Mouse (Mus musculus) A20 (cell line): ENCODE measurements around the gene Olfr1012.
"Not testable (repeated sequence)": the region's sequence is repeated elsewhere in the genome, so short reads cannot be mapped to it uniquely, and the experiment has no call there.

Experiments
- DNase-seq: peaks from one replicate; pipeline ENCODE4 v3.0.0-alpha.2; 2011; ENCODE audit warnings: low read depth, low spot score

Gene Olfr1012

GRCm38 (mm10) chr2:85762666-85763065 lies at the start of gene Olfr1012:
Gene Olfr1012 (minus strand): TSS chr2:85762766.
- DNase-seq, result no peak

GRCm38 (mm10) chr2:85804501-85804900 lies 41.9 kb upstream of the Olfr1012 start:
- no peak for DNase-seq

GRCm38 (mm10) chr2:85802444-85802843 lies 39.9 kb upstream of the Olfr1012 start, which contains the start of gene Olfr1016:
Gene Olfr1016 (minus strand): TSS chr2:85802544.
- no peak for DNase-seq

GRCm38 (mm10) chr2:85792331-85792730 lies 29.8 kb upstream of the Olfr1012 start:
- no peak for DNase-seq

- DNase-seq, result no peak
Measured at GRCm38 (mm10) chr2:85781717-85782116, 19.2 kb upstream of the Olfr1012 start, which contains the start of gene Olfr1015. Gene Olfr1015 (plus strand): TSS chr2:85782017.

- no peak for DNase-seq
Measured at GRCm38 (mm10) chr2:85772413-85772812, 9.8 kb upstream of the Olfr1012 start, which contains the start of gene Olfr1014. Gene Olfr1014 (plus strand): TSS chr2:85772713.

GRCm38 (mm10) chr2:85766798-85767197 lies 4.2 kb upstream of the Olfr1012 start, which contains the start of gene Olfr1013:
Gene Olfr1013 (plus strand): TSS chr2:85767098.
- no peak for DNase-seq

- no peak for DNase-seq
Measured at GRCm38 (mm10) chr2:85753822-85754221, 8.7 kb downstream of the Olfr1012 start.

GRCm38 (mm10) chr2:85725793-85726192 lies 36.8 kb downstream of the Olfr1012 start:
- DNase-seq, result peak; percentile 4

- DNase-seq, result no peak
Measured at GRCm38 (mm10) chr2:85715119-85715518, 47.4 kb downstream of the Olfr1012 start, which contains the start of gene Olfr1009. Gene Olfr1009 (plus strand): TSS chr2:85715419.

GRCm38 (mm10) chr2:85711159-85711558 lies 51.4 kb downstream of the Olfr1012 start:
- DNase-seq, result no peak

- not testable (repeated sequence) for DNase-seq
Measured at GRCm38 (mm10) chr2:85710680-85711079, 51.9 kb downstream of the Olfr1012 start.
